ENCODE assay signal across 15 mouse cellular contexts in genomic region chr7:48961501-48961900, GRCm38 (mm10). TPM values are rescaled to one million over a fixed set of nuclear protein-coding genes. Genes with fewer than 3 reads are reported as not detected.
A peak's percentile ranks its signal among the peaks of the same experiment; 100 is the strongest.
DNase-seq lines count a peak whose midpoint lies in the region; ATAC-seq lines count a peak whose summit lies in the region.
"Had no signal": no experiment of that assay in that cellular context is flagged by ENCODE, and none has a peak within 500 bp of the region (broad histone marks: within the 10 kb centered on the region; RNA-seq: fewer than 3 reads in every experiment).

No protein-coding gene starts in this region.

- H3K9ac ChIP-seq in forebrain, embryonic 13.5 days, result no peak overlapping the region
- peak overlapping the region; percentile 12; the same call in 1 of the 2 replicates for H3K9ac ChIP-seq in hindbrain, embryonic 16.5 days (ENCODE audit: low read depth, low read length)
- peak overlapping the region; percentile 86 for H3K9ac ChIP-seq in neural tube, embryonic 13.5 days
- H3K9ac ChIP-seq: lung, embryonic 15.5 days had no signal

- H3K4me2 ChIP-seq in forebrain, embryonic 13.5 days, result peak overlapping the region; percentile 87
- H3K4me2 ChIP-seq in hindbrain, embryonic 16.5 days (ENCODE audit: low read length), result peak overlapping the region; percentile 81
- peak overlapping the region; percentile 68 for H3K4me2 ChIP-seq in neural tube, embryonic 13.5 days
- H3K4me2 ChIP-seq: lung, embryonic 15.5 days had no signal

- H3K4me3 ChIP-seq in forebrain, embryonic 13.5 days, result no peak overlapping the region
- H3K4me3 ChIP-seq in hindbrain, embryonic 16.5 days (ENCODE audit: low read length), result peak overlapping the region; percentile 71
- H3K4me3 ChIP-seq in neural tube, embryonic 13.5 days, result peak overlapping the region; percentile 75
- H3K4me3 ChIP-seq: lung, embryonic 15.5 days; megakaryocyte, embryonic 14.5 days had no signal

- H3K36me3 ChIP-seq in forebrain, embryonic 13.5 days (ENCODE audit: poor library complexity, severe bottlenecking), result no peaks in the 10 kb centered on the region
- H3K36me3 ChIP-seq in hindbrain, embryonic 16.5 days (ENCODE audit: control insufficient read depth, insufficient read depth, low read length), result no peaks in the 10 kb centered on the region
- no peaks in the 10 kb centered on the region for H3K36me3 ChIP-seq in neural tube, embryonic 13.5 days
- H3K36me3 ChIP-seq: lung, embryonic 15.5 days had no signal

- H3K27me3 ChIP-seq in forebrain, embryonic 13.5 days, result peaks cover 77% of the 10 kb centered on the region
- H3K27me3 ChIP-seq in hindbrain, embryonic 16.5 days (replicated peaks; ENCODE audit: control insufficient read depth, insufficient read depth, low read length), result peaks cover 2% of the 10 kb centered on the region; the same call in 1 of the 2 replicates
- H3K27me3 ChIP-seq in neural tube, embryonic 13.5 days, result no peaks in the 10 kb centered on the region; the same call in 1 of the 2 replicates

- DNase-seq in cerebellum, postnatal 10 days, result peak; percentile 82 to 90
- DNase-seq in layer of hippocampus, adult 18-20 months (ENCODE audit: low spot score in 2 of 2), result no peak
- DNase-seq in lung, postnatal 25 days (ENCODE audit: low spot score), result no peak
- no peak for DNase-seq in natural killer cell, adult 2 months (ENCODE audit: low spot score in 2 of 2)
- DNase-seq: gastrocnemius, postnatal 14 days; kidney, postnatal 4 days; liver; thymus, postnatal 36 days had no signal

- no peak for ATAC-seq in forebrain, embryonic 13.5 days
- no peak for ATAC-seq in hindbrain, embryonic 16.5 days
- ATAC-seq in neural tube, embryonic 13.5 days (ENCODE audit: low read depth), result no peak
- ATAC-seq: intestine, postnatal 0 days; Patski had no signal

- H3K9me3 ChIP-seq in forebrain, embryonic 13.5 days (replicated peaks), result no peaks in the 10 kb centered on the region
- H3K9me3 ChIP-seq in hindbrain, embryonic 16.5 days (ENCODE audit: control insufficient read depth, low read length), result no peaks in the 10 kb centered on the region
- no peaks in the 10 kb centered on the region for H3K9me3 ChIP-seq in neural tube, embryonic 13.5 days
- H3K9me3 ChIP-seq: lung, embryonic 15.5 days; megakaryocyte, embryonic 14.5 days had no signal

- H3K4me1 ChIP-seq in forebrain, embryonic 13.5 days, result peaks cover 44% of the 10 kb centered on the region
- H3K4me1 ChIP-seq in hindbrain, embryonic 16.5 days (ENCODE audit: control insufficient read depth, insufficient read depth, low read depth, low read length), result peaks cover 57% of the 10 kb centered on the region
- peaks cover 78% of the 10 kb centered on the region for H3K4me1 ChIP-seq in neural tube, embryonic 13.5 days (replicated peaks)

- WGBS in forebrain, embryonic 13.5 days, result 26% methylated on average over 8 of the region's 8 CpGs
- 23% methylated on average over 8 of the region's 8 CpGs for WGBS in hindbrain, embryonic 16.5 days
- 37% methylated on average over 8 of the region's 8 CpGs for WGBS in neural tube, embryonic 13.5 days

- no peak overlapping the region for H3K27ac ChIP-seq in forebrain, embryonic 13.5 days
- no peak overlapping the region for H3K27ac ChIP-seq in hindbrain, embryonic 16.5 days (ENCODE audit: low read depth, low read length)
- H3K27ac ChIP-seq in neural tube, embryonic 13.5 days (replicated peaks), result no peak overlapping the region
- H3K27ac ChIP-seq: lung, embryonic 15.5 days had no signal

RNA-seq across cellular contexts. Expression of gene Nav2, which starts 53.0 kb away (rescaled TPM):
- polyA plus RNA-seq in forebrain, embryonic 13.5 days (2015; fragmentation: Nextera tagmentation; extraction: Ambion mirVana), result 11.2 and 11.4 TPM in 2 replicates
- polyA plus RNA-seq in hindbrain, embryonic 16.5 days (2015; fragmentation: Nextera tagmentation; extraction: Ambion mirVana), result 23.0 and 27.9 TPM in 2 replicates
- 19.6 and 19.9 TPM in 2 replicates for polyA plus RNA-seq in neural tube, embryonic 13.5 days (2015; fragmentation: Nextera tagmentation; extraction: Ambion mirVana)
- total RNA-seq in layer of hippocampus, adult 18-20 months (2021), result 10 to 100 TPM; 66.2 to 73.7 TPM

Comparison
In these comparisons a context has a peak if more than half of its experiments do, and no peak if none do; other contexts are left out.
1. DNase-seq: peak in cerebellum, postnatal 10 days (2 of 2); none in layer of hippocampus, adult 18-20 months (0 of 2), lung, postnatal 25 days (single experiment) and natural killer cell, adult 2 months (0 of 2).
2. Peak in every context shown above with its lines, with median percentiles within 50 percentile points of each other: H3K4me2 ChIP-seq.